Mouse (Mus musculus): ENCODE measurements around the gene Sec22c. TPM values are rescaled to one million over a fixed set of nuclear protein-coding genes. Genes with fewer than 3 reads are reported as not detected.
A peak's percentile ranks its signal among the peaks of the same experiment; 100 is the strongest.

The Sec22c gene
- total and polyA plus RNA-seq, 2 experiments from 2014 or later, result 34.3 to 34.4 TPM

DNA sequence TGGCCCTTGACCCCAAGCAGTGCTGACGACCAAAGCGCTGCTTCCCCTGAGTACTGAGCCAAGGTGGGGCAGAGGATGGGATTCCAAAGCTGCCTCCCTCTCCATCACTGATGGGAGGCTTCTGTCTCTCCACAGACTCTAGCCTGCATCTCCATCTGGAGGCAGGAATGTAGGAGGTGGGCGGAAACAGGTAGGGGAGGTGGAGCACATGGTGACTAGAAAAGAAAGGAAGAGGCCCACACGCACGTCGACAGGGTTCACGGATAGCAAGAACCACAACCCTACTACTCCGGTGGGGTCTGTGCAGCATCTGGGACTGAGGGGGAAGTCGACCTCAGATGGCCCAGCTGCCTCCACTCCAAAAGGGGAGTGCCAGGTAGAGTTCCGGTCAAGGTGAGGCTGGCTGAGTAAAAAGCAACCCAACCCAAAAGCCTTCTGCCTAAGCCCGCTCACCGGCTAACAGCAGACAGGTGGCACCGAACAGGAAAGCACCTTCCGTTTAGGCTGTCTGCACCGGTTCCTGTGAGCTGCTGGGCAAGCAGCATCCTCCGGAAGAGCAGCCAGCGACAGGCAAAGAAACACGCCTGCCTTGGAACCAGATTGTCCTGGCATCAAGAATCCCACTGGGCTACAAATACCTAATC is 23.1 kb downstream of the Sec22c start:
- no peak for DNase-seq (ENCODE audit: low spot score)
- no peaks in the 10 kb centered on the region for H3K9me3 ChIP-seq (ENCODE audit: low read length)
- no peak for TF ChIP-seq CTCF (IDR thresholded peaks at IDR 0.05)
- no peaks in the 10 kb centered on the region for H3K4me1 ChIP-seq (ENCODE audit: insufficient read depth, low read length)
- no peak; the same call in 1 of the 2 replicates for ATAC-seq (ENCODE audit: low FRiP score)
- peaks cover 36% of the 10 kb centered on the region for H3K36me3 ChIP-seq (ENCODE audit: insufficient read depth, low read length)
- 85% methylated on average over 18 of the region's 18 CpGs for WGBS
- H3K4me2 ChIP-seq (ENCODE audit: low read depth, low read length, poor library complexity, severe bottlenecking), result no peak overlapping the region
- H3K4me3 ChIP-seq (ENCODE audit: low read depth, low read length), result no peak overlapping the region
- no peak overlapping the region for H3K9ac ChIP-seq (replicated peaks; ENCODE audit: low read length, poor library complexity, severe bottlenecking)
- no peak overlapping the region for H3K27ac ChIP-seq (ENCODE audit: low read depth, low read length)
- H3K27me3 ChIP-seq (ENCODE audit: insufficient read depth, low read length), result no peaks in the 10 kb centered on the region

DNA sequence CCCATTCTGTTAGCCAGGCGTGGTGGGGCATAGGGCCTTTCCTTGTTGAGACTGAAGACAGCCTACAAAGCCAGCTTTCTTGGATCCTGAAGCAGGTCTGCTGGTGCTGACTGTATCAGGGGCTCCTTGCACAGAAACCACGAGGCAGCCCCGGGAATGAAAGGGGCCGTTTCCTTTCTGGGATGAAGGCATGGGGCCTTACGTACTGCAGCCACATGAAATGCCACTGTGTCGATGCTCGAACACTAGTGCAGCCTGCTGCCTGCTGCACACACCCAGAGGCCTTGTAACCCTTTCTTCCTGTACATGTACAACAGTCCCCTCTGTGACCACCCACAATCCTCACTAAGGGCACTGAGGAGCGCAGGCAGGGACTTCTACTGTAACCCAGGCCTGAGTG is 24.1 kb downstream of the Sec22c start:
- H3K4me3 ChIP-seq (ENCODE audit: low read depth, low read length), result no peak overlapping the region
- peaks cover 36% of the 10 kb centered on the region for H3K36me3 ChIP-seq (ENCODE audit: insufficient read depth, low read length)
- H3K9me3 ChIP-seq (ENCODE audit: low read length), result no peaks in the 10 kb centered on the region
- TF ChIP-seq CTCF (IDR thresholded peaks at IDR 0.05), result no peak
- no peak overlapping the region for H3K27ac ChIP-seq (ENCODE audit: low read depth, low read length)
- no peak for DNase-seq (ENCODE audit: low spot score)
- no peak overlapping the region for H3K4me2 ChIP-seq (ENCODE audit: low read depth, low read length, poor library complexity, severe bottlenecking)
- WGBS, result 81% methylated on average over 8 of the region's 8 CpGs
- no peaks in the 10 kb centered on the region for H3K27me3 ChIP-seq (ENCODE audit: insufficient read depth, low read length)
- no peak overlapping the region for H3K9ac ChIP-seq (replicated peaks; ENCODE audit: low read length, poor library complexity, severe bottlenecking)
- no peak for ATAC-seq (ENCODE audit: low FRiP score)
- H3K4me1 ChIP-seq (ENCODE audit: insufficient read depth, low read length), result no peaks in the 10 kb centered on the region

DNA sequence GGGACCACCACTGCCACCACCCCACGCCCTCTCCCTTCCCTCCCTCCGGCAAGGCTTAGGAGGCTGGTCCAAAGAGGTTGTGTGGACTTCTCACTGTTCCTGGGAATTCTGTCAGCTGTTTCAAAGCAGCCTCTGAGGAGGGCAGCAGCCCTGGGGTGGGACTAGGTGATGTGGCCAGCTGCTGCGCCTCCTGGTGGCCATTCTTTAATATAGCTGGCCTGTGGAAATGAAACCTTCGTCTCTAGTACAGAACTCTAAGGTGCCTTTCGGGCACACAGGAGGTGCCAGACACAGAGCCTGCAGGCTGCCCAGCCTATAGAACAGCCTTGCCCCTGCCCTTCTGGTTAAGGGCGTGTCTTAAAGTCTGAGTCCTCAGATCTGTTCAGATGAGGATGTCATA is 25.7 kb downstream of the Sec22c start:
- DNase-seq (ENCODE audit: low spot score) (peak; percentile 80), ATAC-seq (ENCODE audit: low FRiP score) (peak; percentile 77)
- Histone ChIP-seq H3K4me3 (ENCODE audit: low read depth, low read length) (no peak overlapping the region), H3K9ac (replicated peaks; ENCODE audit: low read length, poor library complexity, severe bottlenecking) (no peak overlapping the region), H3K27ac (ENCODE audit: low read depth, low read length) (no peak overlapping the region), H3K36me3 (ENCODE audit: insufficient read depth, low read length) (peaks cover 22% of the 10 kb centered on the region), H3K4me1 (ENCODE audit: insufficient read depth, low read length) (no peaks in the 10 kb centered on the region), H3K9me3 (ENCODE audit: low read length) (no peaks in the 10 kb centered on the region), H3K4me2 (ENCODE audit: low read depth, low read length, poor library complexity, severe bottlenecking) (no peak overlapping the region), H3K27me3 (ENCODE audit: insufficient read depth, low read length) (no peaks in the 10 kb centered on the region)
- WGBS, result 19% methylated on average over 6 of the region's 6 CpGs
- TF ChIP-seq CTCF (IDR thresholded peaks at IDR 0.05), result peak; percentile 87

DNA sequence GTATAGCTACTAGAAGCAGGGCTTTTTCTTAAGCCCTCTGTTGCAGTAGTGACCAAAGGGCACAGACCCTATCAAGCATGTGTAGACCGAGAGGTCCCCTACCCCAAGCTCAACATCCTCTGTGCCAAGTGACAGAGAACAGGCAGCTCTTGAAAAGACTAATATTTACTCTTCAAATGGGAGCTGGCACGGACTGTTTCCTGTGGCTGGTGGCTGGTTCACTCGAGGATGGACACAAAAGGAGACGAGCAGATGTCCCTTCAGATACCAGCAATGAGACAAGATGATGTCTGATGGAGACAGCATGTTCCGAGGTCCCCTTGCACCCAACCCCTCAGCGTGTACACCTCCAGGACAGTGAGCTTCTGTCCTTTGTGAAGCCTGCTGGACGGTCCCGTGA is 27.8 kb downstream of the Sec22c start:
- Histone ChIP-seq H3K27ac (ENCODE audit: low read depth, low read length) (no peak overlapping the region), H3K9me3 (ENCODE audit: low read length) (no peaks in the 10 kb centered on the region), H3K36me3 (ENCODE audit: insufficient read depth, low read length) (peaks cover 12% of the 10 kb centered on the region), H3K4me2 (ENCODE audit: low read depth, low read length, poor library complexity, severe bottlenecking) (no peak overlapping the region), H3K4me3 (ENCODE audit: low read depth, low read length) (no peak overlapping the region), H3K27me3 (ENCODE audit: insufficient read depth, low read length) (no peaks in the 10 kb centered on the region), H3K4me1 (ENCODE audit: insufficient read depth, low read length) (no peaks in the 10 kb centered on the region), H3K9ac (replicated peaks; ENCODE audit: low read length, poor library complexity, severe bottlenecking) (no peak overlapping the region)
- no peak for TF ChIP-seq CTCF (IDR thresholded peaks at IDR 0.05)
- DNase-seq (ENCODE audit: low spot score) (no peak), ATAC-seq (ENCODE audit: low FRiP score) (no peak)
- 82% methylated on average over 8 of the region's 8 CpGs for WGBS

DNA sequence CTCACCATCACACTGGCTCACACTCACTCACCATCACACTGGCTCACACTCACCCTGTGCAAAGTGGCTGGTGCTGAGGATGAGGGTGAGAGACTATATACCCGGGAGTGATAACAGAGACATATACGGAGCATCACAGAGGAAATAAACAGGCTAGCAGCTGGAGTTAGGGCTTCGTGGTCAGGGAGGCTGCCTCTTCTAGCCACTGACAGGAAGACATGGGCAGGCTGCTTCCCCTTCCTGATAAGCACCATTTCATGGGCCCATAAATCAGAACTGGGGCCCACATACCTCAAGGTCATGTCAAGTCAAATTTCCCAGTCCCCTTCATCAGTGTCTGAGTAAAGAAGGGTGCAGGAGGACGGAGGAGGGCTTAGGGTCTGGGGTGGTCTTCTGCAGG is 28.2 kb downstream of the Sec22c start:
- TF ChIP-seq CTCF (IDR thresholded peaks at IDR 0.05), result no peak
- no peak for ATAC-seq (ENCODE audit: low FRiP score)
- H3K9me3 ChIP-seq (ENCODE audit: low read length), result no peaks in the 10 kb centered on the region
- WGBS, result 76% methylated on average over 4 of the region's 4 CpGs
- H3K27me3 ChIP-seq (ENCODE audit: insufficient read depth, low read length), result no peaks in the 10 kb centered on the region
- H3K4me2 ChIP-seq (ENCODE audit: low read depth, low read length, poor library complexity, severe bottlenecking), result no peak overlapping the region
- no peak for DNase-seq (ENCODE audit: low spot score)
- H3K36me3 ChIP-seq (ENCODE audit: insufficient read depth, low read length), result peaks cover 8% of the 10 kb centered on the region
- H3K4me3 ChIP-seq (ENCODE audit: low read depth, low read length), result no peak overlapping the region
- H3K4me1 ChIP-seq (ENCODE audit: insufficient read depth, low read length), result no peaks in the 10 kb centered on the region
- no peak overlapping the region for H3K9ac ChIP-seq (replicated peaks; ENCODE audit: low read length, poor library complexity, severe bottlenecking)
- no peak overlapping the region for H3K27ac ChIP-seq (ENCODE audit: low read depth, low read length)

DNA sequence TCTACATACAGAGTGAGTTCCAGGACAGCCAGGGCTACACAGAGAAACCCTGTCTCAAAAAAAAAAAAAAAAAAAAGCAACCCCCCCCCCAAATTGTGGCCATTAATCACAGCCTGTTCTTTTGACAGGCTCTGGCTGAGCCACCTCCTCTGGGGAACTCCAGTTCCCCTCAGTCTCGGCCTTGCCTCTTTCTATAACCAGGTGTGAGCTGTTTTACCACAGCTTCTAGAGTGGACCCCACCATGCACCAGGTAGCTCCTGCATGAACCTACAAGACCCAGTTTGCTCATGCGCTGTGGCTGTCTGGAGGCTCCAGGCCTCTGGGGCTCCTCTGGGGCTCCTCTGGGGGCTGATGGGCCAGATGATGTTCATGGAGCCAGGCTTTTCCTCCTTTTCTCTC is 29.7 kb downstream of the Sec22c start:
- 94% methylated on average over 2 of the region's 2 CpGs for WGBS
- no peak for TF ChIP-seq CTCF (IDR thresholded peaks at IDR 0.05)
- Histone ChIP-seq H3K4me2 (ENCODE audit: low read depth, low read length, poor library complexity, severe bottlenecking) (no peak overlapping the region), H3K27me3 (ENCODE audit: insufficient read depth, low read length) (no peaks in the 10 kb centered on the region), H3K27ac (ENCODE audit: low read depth, low read length) (no peak overlapping the region), H3K9me3 (ENCODE audit: low read length) (no peaks in the 10 kb centered on the region), H3K4me1 (ENCODE audit: insufficient read depth, low read length) (no peaks in the 10 kb centered on the region), H3K4me3 (ENCODE audit: low read depth, low read length) (no peak overlapping the region), H3K9ac (replicated peaks; ENCODE audit: low read length, poor library complexity, severe bottlenecking) (no peak overlapping the region), H3K36me3 (ENCODE audit: insufficient read depth, low read length) (no peaks in the 10 kb centered on the region)
- DNase-seq (ENCODE audit: low spot score), result no peak
- ATAC-seq (ENCODE audit: low FRiP score), result no peak

Data from midbrain, postnatal 0 days (tissue).